Mouse (Mus musculus) regulatory T cell (primary cell): ENCODE data around the gene Gm16181.

Experiments
- in situ Hi-C: fragments of 300-600 bp; cut with MboI, MseI; formaldehyde crosslinking; loops from one replicate; pipeline ENCODE4 v1.15.1; 2025; ENCODE audit warnings: high pct_unique_total_duplicates

The Gm16181 gene

GRCm38 (mm10) chr17:35262664-35263522, 42.3 kb downstream of the Gm16181 start, which contains the start of gene H2-D1:
Gene H2-D1 (plus strand): TSS chr17:35262730.
- in situ Hi-C loops: no loop called here

DNA sequence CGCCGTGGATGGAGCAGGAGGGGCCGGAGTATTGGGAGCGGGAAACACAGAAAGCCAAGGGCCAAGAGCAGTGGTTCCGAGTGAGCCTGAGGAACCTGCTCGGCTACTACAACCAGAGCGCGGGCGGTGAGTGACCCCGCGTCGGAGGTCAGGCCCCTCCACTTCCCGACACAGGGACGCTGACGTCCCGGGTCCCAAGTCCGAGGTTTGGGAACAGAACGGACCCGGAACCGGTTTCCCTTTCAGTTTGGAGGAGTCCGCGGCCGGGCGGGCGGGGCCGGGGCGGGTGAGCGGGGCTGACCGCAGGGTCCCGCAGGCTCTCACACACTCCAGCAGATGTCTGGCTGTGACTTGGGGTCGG, 42.9 kb downstream of the Gm16181 start:
- in situ Hi-C loops: no loop called here

- in situ Hi-C loops: no loop called here
These were observed 46.9 kb downstream of the Gm16181 start for GRCm38 (mm10) chr17:35267399-35268086.

- in situ Hi-C loops: no loop called here
These were observed 49.2 kb downstream of the Gm16181 start for GRCm38 (mm10) chr17:35269653-35270347.

- in situ Hi-C loops: no loop called here
These were observed 51.6 kb downstream of the Gm16181 start for GRCm38 (mm10) chr17:35272249-35272648.
